Mouse (Mus musculus) liver, embryonic 14.5 days (tissue): ENCODE measurements around the gene Dhrs9. TPM values are rescaled to one million over a fixed set of nuclear protein-coding genes. Genes with fewer than 3 reads are reported as not detected.

ENCODE experiments used
- ATAC-seq: fragments of 200-750 bp; cut with Nextera tagmentation; 2 replicates; pipeline ENCODE4 v1.8.0; 2017; ENCODE audit warnings: moderate number of reproducible peaks, mild to moderate bottlenecking, moderate library complexity; ENCODE audit not compliant: insufficient read depth
- DNase-seq, 3 experiments: peaks; one replicate each; pipeline ENCODE4 v3.0.0-alpha.2; 2012 to 2013; ENCODE audit warnings: low read depth in 3 of 3, low spot score in 3 of 3
- H3K27ac ChIP-seq: fragments of 300-500 bp; sonication (generic); 2 replicates; pipeline ENCODE4 v1.5.1; 2014; ENCODE audit warnings: moderate library complexity, mild to moderate bottlenecking, control low read depth, inconsistent platforms
- H3K27me3 ChIP-seq: fragments of 300-500 bp; sonication (generic); 2 replicates; pipeline ENCODE4 v1.6.1; 2014; ENCODE audit warnings: mild to moderate bottlenecking, low read length, moderate library complexity; ENCODE audit not compliant: control insufficient read depth, insufficient read depth
- H3K36me3 ChIP-seq: fragments of 300-500 bp; sonication (generic); replicated peaks from 2 replicates; pipeline ENCODE4 v1.6.1; 2014; ENCODE audit warnings: low read depth; ENCODE audit not compliant: control insufficient read depth, insufficient read depth
- H3K4me1 ChIP-seq, 2 experiments: fragments of 200-500 bp in 1 of 2; fragments of 300-500 bp in 1 of 2; sonication (generic) in 1 of 2; replicated peaks; 2 replicates each; pipeline ENCODE4 v1.6.1; 2012 to 2014; ENCODE audit warnings: antibody characterized with exemption in 1 of 2, inconsistent platforms in 1 of 2, low read length in 1 of 2; ENCODE audit not compliant: control insufficient read depth in 2 of 2, insufficient read depth in 2 of 2
- H3K4me2 ChIP-seq: fragments of 300-500 bp; sonication (generic); 2 replicates; pipeline ENCODE4 v1.6.1; 2014; ENCODE audit warnings: low read depth, mild to moderate bottlenecking, control low read depth, moderate library complexity
- H3K4me3 ChIP-seq, 2 experiments: fragments of 200-500 bp in 1 of 2; fragments of 300-500 bp in 1 of 2; sonication (generic) in 1 of 2; 2 replicates each; pipeline ENCODE4 v1.5.1; 2012 to 2014; ENCODE audit warnings: low read depth in 2 of 2, low read length in 2 of 2, mild to moderate bottlenecking in 2 of 2, control low read depth in 1 of 2, inconsistent platforms in 1 of 2, moderate library complexity in 1 of 2; ENCODE audit not compliant: insufficient read depth in 1 of 2
- H3K9ac ChIP-seq: fragments of 300-500 bp; sonication (generic); replicated peaks from 2 replicates; pipeline ENCODE4 v1.6.1; 2014; ENCODE audit warnings: mild to moderate bottlenecking, control low read depth, moderate library complexity
- H3K9me3 ChIP-seq: fragments of 300-500 bp; sonication (generic); 2 replicates; pipeline ENCODE4 v1.6.1; 2016; ENCODE audit warnings: low read length, mixed read lengths; ENCODE audit not compliant: control insufficient read depth
- CTCF ChIP-seq: IDR thresholded peaks from 2 replicates; pipeline ENCODE4 v1.5.1; 2016; ENCODE audit warnings: antibody characterized with exemption, low read depth, control low read depth
- EP300 ChIP-seq: IDR thresholded peaks from 2 replicates; pipeline ENCODE4 v1.6.1; 2016; ENCODE audit warnings: antibody characterized with exemption, low read depth
- WGBS: fragments of 180-500 bp; shearing (Covaris S2); extraction: QIAGEN DNeasy Blood & Tissue Kit; methylation state at CpG from one replicate; pipeline ENCODE4 v1.1.7; 2014; ENCODE audit not compliant: insufficient replicate concordance; 5-methylcytosine and 5-hydroxymethylcytosine counted together
- polyA plus RNA-seq, 2 experiments: library from polyadenylated mRNA; depleted of rRNA in 1 of 2; stranded (reverse) in 1 of 2; unstranded in 1 of 2; fragments of >200 nt; fragmentation: Nextera tagmentation in 1 of 2; extraction: Ambion mirVana in 1 of 2; gene quantifications; 2 replicates each; pipeline versions ENCODE4 v1.2.1 to v1.2.3; 2012 to 2014

Gene Dhrs9
- polyA plus RNA-seq, 2 experiments, result 0.18 to 0.44 TPM

DNA sequence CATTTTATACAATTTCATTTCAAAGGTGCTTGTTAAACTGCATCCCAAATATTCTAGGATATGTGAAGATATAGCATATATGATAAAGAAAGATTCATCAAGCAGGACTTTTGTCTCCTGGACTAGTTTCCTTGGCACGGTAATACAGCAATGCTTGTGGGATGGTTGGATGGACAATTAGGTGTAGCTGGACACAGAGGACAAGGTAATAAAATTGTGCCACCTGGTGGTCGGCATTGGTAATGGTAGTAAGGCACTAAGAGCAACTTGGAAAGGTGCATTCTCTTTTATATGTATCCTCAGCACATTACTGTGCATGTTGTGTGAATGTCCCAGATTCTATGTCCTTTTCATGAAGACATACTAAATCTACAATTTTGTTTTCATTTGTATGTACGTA lies 47.9 kb downstream of the Dhrs9 start:
- H3K4me3 ChIP-seq, result no peak overlapping the region
- H3K4me1 ChIP-seq, result 0 out of 4 replicates have a peak, but pooled peaks cover 0 to 2% of the 10 kb centered on the region in 2 experiments
- no peak overlapping the region for H3K27ac ChIP-seq
- H3K27me3 ChIP-seq, result no peaks in the 10 kb centered on the region
- ATAC-seq (no peak), DNase-seq (peak in 2 of 3 experiments; percentile 3 to 26)
- no peaks in the 10 kb centered on the region for H3K9me3 ChIP-seq
- TF ChIP-seq EP300 (no peak), CTCF (peak; percentile 72)
- no peak overlapping the region for H3K4me2 ChIP-seq
- no peak overlapping the region for H3K9ac ChIP-seq
- 30% methylated on average over 3 of the region's 3 CpGs for WGBS
- H3K36me3 ChIP-seq, result no peaks in the 10 kb centered on the region

DNA sequence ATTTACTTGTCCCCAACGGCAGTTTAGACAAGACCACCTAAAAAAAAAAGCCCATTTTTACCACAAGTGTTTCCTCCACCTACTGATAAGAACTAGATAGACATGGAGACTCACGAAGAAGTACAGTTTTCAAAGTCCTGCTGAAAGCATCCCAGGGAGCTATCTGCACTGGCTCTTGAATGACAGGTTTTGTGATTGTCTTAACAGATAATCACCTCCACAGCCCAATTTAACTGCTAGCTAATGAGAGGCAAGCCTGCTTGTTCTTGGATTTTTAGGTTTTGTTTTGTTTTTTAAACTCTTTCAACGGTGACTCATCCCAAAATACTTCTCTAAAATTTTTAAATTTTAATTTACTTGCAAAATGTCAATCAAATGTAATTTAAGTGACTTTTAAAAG lies 61.4 kb downstream of the Dhrs9 start:
- DNase-seq (no peak), ATAC-seq (no peak)
- WGBS, result 22% methylated on average over 3 of the region's 3 CpGs
- no peaks in the 10 kb centered on the region for H3K9me3 ChIP-seq
- no peak overlapping the region for H3K4me3 ChIP-seq
- H3K4me2 ChIP-seq, result no peak overlapping the region
- no peaks in the 10 kb centered on the region for H3K27me3 ChIP-seq
- H3K36me3 ChIP-seq, result no peaks in the 10 kb centered on the region
- H3K27ac ChIP-seq, result no peak overlapping the region
- H3K9ac ChIP-seq, result no peak overlapping the region
- no peaks in the 10 kb centered on the region for H3K4me1 ChIP-seq
- TF ChIP-seq CTCF, result no peak
- TF ChIP-seq EP300, result no peak

DNA sequence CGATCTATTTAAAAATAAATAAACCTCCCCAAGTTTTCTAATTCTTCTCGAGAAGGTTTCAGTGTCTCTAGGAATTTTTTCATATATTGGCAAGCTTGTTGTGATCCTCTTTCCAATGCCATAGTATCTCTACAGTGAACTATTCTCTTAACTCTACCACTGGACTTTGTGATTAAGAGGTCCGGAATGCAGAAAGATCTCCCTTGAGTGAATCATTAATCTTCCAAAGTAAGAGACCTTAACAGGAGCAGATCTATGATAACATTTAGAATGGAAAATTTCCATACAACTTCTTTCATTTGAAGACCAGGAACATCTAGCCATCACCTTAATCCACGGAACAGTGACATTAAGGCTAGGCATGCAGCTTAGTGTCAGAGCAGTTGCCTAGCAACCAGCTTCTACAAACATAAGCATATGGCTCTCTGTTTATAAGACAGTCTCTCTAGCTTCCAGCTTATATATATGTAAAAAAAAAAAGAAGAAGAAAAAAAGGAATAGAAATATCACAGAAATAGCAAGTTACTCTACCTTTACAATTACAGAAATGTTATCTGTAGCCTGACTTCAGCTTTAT lies 65.7 kb downstream of the Dhrs9 start:
- 56% methylated on average over 4 of the region's 4 CpGs for WGBS

DNA sequence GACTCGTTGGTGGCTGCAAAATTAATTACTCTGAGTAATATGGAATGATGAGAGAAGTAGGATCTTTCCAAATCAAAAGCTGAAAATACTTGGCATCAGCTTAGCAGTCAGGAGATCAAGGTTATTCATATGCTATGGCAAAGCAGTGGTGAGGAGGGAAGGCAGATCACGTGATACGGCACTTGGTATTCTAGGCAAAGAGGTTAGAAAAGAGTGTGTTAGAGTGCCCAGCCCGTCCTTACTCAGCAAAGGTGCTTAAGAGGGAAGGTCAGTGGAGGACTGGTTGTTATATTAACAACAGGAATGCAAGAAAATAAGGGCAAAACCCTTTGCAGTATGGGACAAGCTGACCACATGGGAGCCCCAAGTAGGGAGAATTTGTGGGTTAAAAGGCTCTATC lies 68.3 kb downstream of the Dhrs9 start:
- H3K4me2 ChIP-seq, result no peak overlapping the region

More for the DNA sequence above, 65.7 kb downstream of the Dhrs9 start:
- no peak overlapping the region for H3K27ac ChIP-seq
- H3K27me3 ChIP-seq, result no peaks in the 10 kb centered on the region
- H3K4me3 ChIP-seq, result no peak overlapping the region
- DNase-seq, result no peak
- no peaks in the 10 kb centered on the region for H3K9me3 ChIP-seq
- TF ChIP-seq EP300 (no peak), CTCF (no peak)
- no peak for ATAC-seq
- H3K36me3 ChIP-seq, result no peaks in the 10 kb centered on the region
- H3K9ac ChIP-seq, result no peak overlapping the region
- H3K4me1 ChIP-seq, result no peaks in the 10 kb centered on the region
- H3K4me2 ChIP-seq, result no peak overlapping the region

DNA sequence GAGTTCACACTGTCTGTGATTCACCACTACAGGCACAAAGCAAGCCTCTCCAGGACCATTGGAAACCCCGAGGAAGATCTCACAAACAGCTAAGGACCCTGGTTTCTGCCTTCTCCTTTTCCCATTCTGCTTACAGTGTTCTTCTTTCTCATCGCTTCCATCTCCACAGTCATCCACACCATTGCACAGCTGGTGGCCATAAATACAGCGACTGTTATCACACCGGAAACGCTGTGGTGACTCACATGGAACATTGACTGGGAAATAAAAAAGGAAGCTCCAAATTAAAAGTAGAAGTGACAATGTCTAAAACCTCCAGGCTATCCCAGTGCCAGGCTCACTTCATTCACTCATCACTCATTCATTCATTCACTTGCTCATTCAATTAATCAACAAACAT lies 70.9 kb downstream of the Dhrs9 start:
- Histone ChIP-seq H3K4me2 (no peak overlapping the region), H3K27me3 (no peaks in the 10 kb centered on the region), H3K4me3 (no peak overlapping the region), H3K27ac (no peak overlapping the region), H3K9me3 (no peaks in the 10 kb centered on the region), H3K9ac (no peak overlapping the region), H3K36me3 (no peaks in the 10 kb centered on the region), H3K4me1 (no peaks in the 10 kb centered on the region)
- no peak for ATAC-seq
- no peak for DNase-seq
- TF ChIP-seq EP300 (no peak), CTCF (no peak)
- 64% methylated on average over 5 of the region's 5 CpGs for WGBS

More for the DNA sequence above, 68.3 kb downstream of the Dhrs9 start:
- no peak overlapping the region for H3K9ac ChIP-seq
- H3K4me3 ChIP-seq, result no peak overlapping the region
- 65% methylated on average over 4 of the region's 4 CpGs for WGBS
- H3K4me1 ChIP-seq, result no peaks in the 10 kb centered on the region
- TF ChIP-seq EP300 (no peak), CTCF (no peak)
- ATAC-seq (no peak), DNase-seq (no peak)
- no peaks in the 10 kb centered on the region for H3K27me3 ChIP-seq
- no peaks in the 10 kb centered on the region for H3K36me3 ChIP-seq
- no peaks in the 10 kb centered on the region for H3K9me3 ChIP-seq
- H3K27ac ChIP-seq, result no peak overlapping the region

Other genes starting within 250 kb of the Dhrs9 start
- gene Nostrin, start 244.6 kb upstream of the Dhrs9 start, polyA plus RNA-seq (2012; rRNA removed), result 3.4 and 5.0 TPM in 2 replicates
- gene Nostrin, start 244.6 kb upstream of the Dhrs9 start, polyA plus RNA-seq (2014; fragmentation: Nextera tagmentation; extraction: Ambion mirVana), result 8.2 and 10.0 TPM in 2 replicates
- 27.8 and 50.8 TPM in 2 replicates for gene Spc25, start 174.3 kb upstream of the Dhrs9 start, polyA plus RNA-seq (2012; rRNA removed)
- 148 and 158 TPM in 2 replicates for gene Spc25, start 174.3 kb upstream of the Dhrs9 start, polyA plus RNA-seq (2014; fragmentation: Nextera tagmentation; extraction: Ambion mirVana)
- gene G6pc2, start 169.4 kb upstream of the Dhrs9 start, polyA plus RNA-seq (2012; rRNA removed), result not detected in 2 replicates
- gene G6pc2, start 169.4 kb upstream of the Dhrs9 start, polyA plus RNA-seq (2014; fragmentation: Nextera tagmentation; extraction: Ambion mirVana), result not detected in 2 replicates
- 1.9 and 3.5 TPM in 2 replicates for gene Abcb11, start 37.8 kb upstream of the Dhrs9 start, polyA plus RNA-seq (2012; rRNA removed)
- gene Abcb11, start 37.8 kb upstream of the Dhrs9 start, polyA plus RNA-seq (2014; fragmentation: Nextera tagmentation; extraction: Ambion mirVana), result 4.6 and 8.2 TPM in 2 replicates
- 0.04 and 0.07 TPM in 2 replicates for gene Lrp2, start 205.6 kb downstream of the Dhrs9 start, polyA plus RNA-seq (2012; rRNA removed)
- gene Lrp2, start 205.6 kb downstream of the Dhrs9 start, polyA plus RNA-seq (2014; fragmentation: Nextera tagmentation; extraction: Ambion mirVana), result 0.10 and 0.11 TPM in 2 replicates